Mouse (Mus musculus) macrophage (primary cell): ENCODE measurements around the gene Atxn7l1. TPM values are rescaled to one million over a fixed set of nuclear protein-coding genes. Genes with fewer than 3 reads are reported as not detected.

ENCODE experiments used
- H3K27ac ChIP-seq: fragments of 350-480 bp; formaldehyde crosslinking; 2 replicates; pipeline ENCODE4 v1.9.0; 2021
- H3K36me3 ChIP-seq: fragments of 350-480 bp; formaldehyde crosslinking; 2 replicates; pipeline ENCODE4 v1.9.0; 2021; ENCODE audit errors: inconsistent target
- H3K4me3 ChIP-seq: fragments of 350-480 bp; formaldehyde crosslinking; 2 replicates; pipeline ENCODE4 v1.9.0; 2021; ENCODE audit errors: inconsistent target
- H3K79me2 ChIP-seq: fragments of 350-480 bp; formaldehyde crosslinking; 2 replicates; pipeline ENCODE4 v1.9.0; 2021; ENCODE audit errors: inconsistent target
- WGBS: methylation state at CpG from one replicate; pipeline ENCODE4 v1.1.7; 2026; ENCODE audit warnings: inconsistent platforms; ENCODE audit not compliant: missing documents; 5-methylcytosine and 5-hydroxymethylcytosine counted together
- polyA plus RNA-seq: library from polyadenylated mRNA; stranded (reverse); fragments of 250-400 nt; gene quantifications from 3 replicates; pipeline ENCODE4 v1.2.4, GENCODE M21; 2018; ENCODE audit warnings: inconsistent platforms

Atxn7l1 gene
- polyA plus RNA-seq, 1 experiment from 2014 or later: 70.4 TPM

- WGBS: 96% methylated on average over 8 of the region's 8 CpGs
- no peaks in the 10 kb centered on the region for H3K36me3 ChIP-seq
- H3K79me2 ChIP-seq: no peaks in the 10 kb centered on the region
- H3K4me3 ChIP-seq: no peak overlapping the region
- no peak overlapping the region for H3K27ac ChIP-seq
These were observed 17.1 kb upstream of the Atxn7l1 start for GRCm38 (mm10) chr12:33130401-33130800.

GRCm38 (mm10) chr12:33131796-33132195, 15.7 kb upstream of the Atxn7l1 start:
- no peaks in the 10 kb centered on the region for H3K79me2 ChIP-seq
- no peaks in the 10 kb centered on the region for H3K36me3 ChIP-seq

GRCm38 (mm10) chr12:33137857-33138256, 9.6 kb upstream of the Atxn7l1 start:
- 83% methylated on average over 1 of the region's 1 CpGs for WGBS
- H3K27ac ChIP-seq: no peak overlapping the region
- H3K36me3 ChIP-seq: peaks cover 12% of the 10 kb centered on the region; the same call in 1 of the 2 replicates
- H3K79me2 ChIP-seq: no peaks in the 10 kb centered on the region
- no peak overlapping the region for H3K4me3 ChIP-seq

More at GRCm38 (mm10) chr12:33131796-33132195, 15.7 kb upstream of the Atxn7l1 start:
- H3K4me3 ChIP-seq: no peak overlapping the region
- 0 out of 2 replicates have a peak overlapping the region, but pooled peaks have one; percentile 0 for H3K27ac ChIP-seq
- WGBS: 3% methylated on average over 7 of the region's 7 CpGs

- H3K36me3 ChIP-seq: peaks cover 12% of the 10 kb centered on the region; the same call in 1 of the 2 replicates
- H3K4me3 ChIP-seq: no peak overlapping the region
- WGBS: 91% methylated on average over 3 of the region's 3 CpGs
- no peaks in the 10 kb centered on the region; the same call in 1 of the 2 replicates for H3K79me2 ChIP-seq
- no peak overlapping the region for H3K27ac ChIP-seq
These were observed 8.4 kb upstream of the Atxn7l1 start for GRCm38 (mm10) chr12:33139083-33139482.

- Histone ChIP-seq H3K79me2 (peaks cover 18% of the 10 kb centered on the region), H3K4me3 (no peak overlapping the region), H3K27ac (no peak overlapping the region), H3K36me3 (peaks cover 10% of the 10 kb centered on the region; the same call in 1 of the 2 replicates)
- WGBS: 93% methylated on average over 8 of the region's 8 CpGs
These were observed 3.0 kb upstream of the Atxn7l1 start for GRCm38 (mm10) chr12:33144456-33144855.

GRCm38 (mm10) chr12:33146622-33147433, 665 bp upstream of the Atxn7l1 start:
- Histone ChIP-seq H3K4me3 (peak overlapping the region; percentile 69), H3K27ac (0 out of 2 replicates have a peak overlapping the region, but pooled peaks have one; percentile 4), H3K79me2 (peaks cover 42% of the 10 kb centered on the region), H3K36me3 (no peaks in the 10 kb centered on the region; the same call in 1 of the 2 replicates)
- WGBS: 14% methylated on average over 27 of the region's 29 CpGs

- H3K27ac ChIP-seq: no peak overlapping the region
- peaks cover 70% of the 10 kb centered on the region for H3K79me2 ChIP-seq
- WGBS: 93% methylated on average over 16 of the region's 16 CpGs
- no peak overlapping the region for H3K4me3 ChIP-seq
- no peaks in the 10 kb centered on the region; the same call in 1 of the 2 replicates for H3K36me3 ChIP-seq
These were observed 2.2 kb downstream of the Atxn7l1 start for GRCm38 (mm10) chr12:33149544-33150190.

GRCm38 (mm10) chr12:33153131-33153530, 5.6 kb downstream of the Atxn7l1 start:
- 97% methylated on average over 6 of the region's 7 CpGs for WGBS
- H3K79me2 ChIP-seq: peaks cover 93% of the 10 kb centered on the region
- H3K4me3 ChIP-seq: no peak overlapping the region
- no peaks in the 10 kb centered on the region; the same call in 1 of the 2 replicates for H3K36me3 ChIP-seq
- no peak overlapping the region for H3K27ac ChIP-seq

- Histone ChIP-seq H3K79me2 (peaks cover 93% of the 10 kb centered on the region), H3K36me3 (no peaks in the 10 kb centered on the region; the same call in 1 of the 2 replicates), H3K4me3 (no peak overlapping the region), H3K27ac (no peak overlapping the region)
- 100% methylated on average over 2 of the region's 3 CpGs for WGBS
These were observed 6.4 kb downstream of the Atxn7l1 start for GRCm38 (mm10) chr12:33153850-33154249.

- no peak overlapping the region for H3K27ac ChIP-seq
- no peak overlapping the region for H3K4me3 ChIP-seq
- H3K79me2 ChIP-seq: peaks cover 93% of the 10 kb centered on the region
- WGBS: 100% methylated on average over 3 of the region's 3 CpGs
- no peaks in the 10 kb centered on the region; the same call in 1 of the 2 replicates for H3K36me3 ChIP-seq
These were observed 7.2 kb downstream of the Atxn7l1 start for GRCm38 (mm10) chr12:33154732-33155131.

GRCm38 (mm10) chr12:33156334-33157018, 9.0 kb downstream of the Atxn7l1 start:
- Histone ChIP-seq H3K27ac (peak overlapping the region; percentile 87), H3K79me2 (peaks cover 91% of the 10 kb centered on the region), H3K36me3 (no peaks in the 10 kb centered on the region), H3K4me3 (no peak overlapping the region)
- WGBS: 22% methylated on average over 6 of the region's 7 CpGs

- H3K79me2 ChIP-seq: peaks cover 91% of the 10 kb centered on the region
- peaks cover 4% of the 10 kb centered on the region; the same call in 1 of the 2 replicates for H3K36me3 ChIP-seq
- no peak overlapping the region for H3K27ac ChIP-seq
- WGBS: 76% methylated on average over 8 of the region's 8 CpGs
- H3K4me3 ChIP-seq: no peak overlapping the region
These were observed 10.8 kb downstream of the Atxn7l1 start for GRCm38 (mm10) chr12:33158256-33158655.

- Histone ChIP-seq H3K79me2 (peaks cover 91% of the 10 kb centered on the region), H3K27ac (peak overlapping the region; percentile 29), H3K4me3 (no peak overlapping the region), H3K36me3 (peaks cover 9% of the 10 kb centered on the region; the same call in 1 of the 2 replicates)
- WGBS: 27% methylated on average over 7 of the region's 7 CpGs
These were observed 12.9 kb downstream of the Atxn7l1 start for GRCm38 (mm10) chr12:33160406-33160805.

GRCm38 (mm10) chr12:33162541-33162940, 15.0 kb downstream of the Atxn7l1 start:
- 98% methylated on average over 12 of the region's 12 CpGs for WGBS

More at GRCm38 (mm10) chr12:33162541-33162940, 15.0 kb downstream of the Atxn7l1 start:
- Histone ChIP-seq H3K36me3 (peaks cover 14% of the 10 kb centered on the region; the same call in 1 of the 2 replicates), H3K79me2 (peaks cover 98% of the 10 kb centered on the region), H3K4me3 (no peak overlapping the region), H3K27ac (no peak overlapping the region)
